Mouse (Mus musculus) G1E (cell line): ENCODE data around the gene Ankrd35.

Source experiments
- CTCF ChIP-seq: IDR thresholded peaks from 2 replicates; pipeline ENCODE4 v1.5.1; 2012; ENCODE audit warnings: low read depth, low read length, inconsistent platforms, mixed read lengths
- TAL1 ChIP-seq: conservative IDR thresholded peaks from 2 replicates; pipeline ENCODE4 v1.6.1; 2012; ENCODE audit warnings: low read depth, low read length, inconsistent platforms, mixed read lengths

DNA sequence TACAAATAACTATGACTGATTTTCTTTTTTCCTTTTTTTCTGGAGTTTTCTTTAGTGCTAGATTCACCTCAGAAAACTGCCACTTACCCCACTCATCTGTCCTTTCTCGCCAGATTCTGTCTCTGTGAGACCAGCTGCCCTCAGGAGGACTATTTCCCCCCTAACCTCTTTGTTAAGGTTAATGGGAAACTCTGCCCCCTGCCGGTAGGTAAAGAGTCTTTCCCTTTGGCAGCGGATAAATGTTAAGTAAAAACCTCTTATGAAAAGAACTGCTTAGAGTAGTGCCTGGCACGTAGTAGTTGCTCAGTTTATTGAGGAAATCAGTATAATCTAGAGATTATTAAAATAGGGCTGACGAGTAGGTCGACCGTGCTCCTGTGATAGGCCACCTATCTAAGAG is 30.4 kb downstream of the Ankrd35 start:
- TF ChIP-seq TAL1 (no peak), CTCF (peak; percentile 58; the same call in 1 of the 2 replicates)
